Mouse (Mus musculus) heart, embryonic 16.5 days (tissue): Measurements from ENCODE around the gene Ankrd55. TPM values are rescaled to one million over a fixed set of nuclear protein-coding genes. Genes with fewer than 3 reads are reported as not detected.

Experiments
- ATAC-seq: fragments of 200-750 bp; cut with Nextera tagmentation; replicated peaks from 2 replicates; pipeline ENCODE4 v1.8.0; 2017; ENCODE audit warnings: moderate number of reproducible peaks; ENCODE audit not compliant: insufficient read depth, low FRiP score; ENCODE audit errors: extremely low read depth
- H3K27ac ChIP-seq: fragments of 300-500 bp; sonication (generic); 2 replicates; pipeline ENCODE4 v1.5.1; 2014; ENCODE audit warnings: mild to moderate bottlenecking, low read length, control low read depth, moderate library complexity
- H3K27me3 ChIP-seq: fragments of 300-500 bp; sonication (generic); 2 replicates; pipeline ENCODE4 v1.6.1; 2014; ENCODE audit warnings: low read length, mixed read lengths; ENCODE audit not compliant: control insufficient read depth, insufficient read depth
- H3K36me3 ChIP-seq: fragments of 300-500 bp; sonication (generic); 2 replicates; pipeline ENCODE4 v1.6.1; 2014; ENCODE audit not compliant: control insufficient read depth, insufficient read depth
- H3K4me1 ChIP-seq: fragments of 300-500 bp; sonication (generic); 2 replicates; pipeline ENCODE4 v1.6.1; 2014; ENCODE audit warnings: low read length, mixed read lengths; ENCODE audit not compliant: control insufficient read depth, insufficient read depth
- H3K4me2 ChIP-seq: fragments of 300-500 bp; sonication (generic); 2 replicates; pipeline ENCODE4 v1.6.1; 2014; ENCODE audit warnings: low read depth, mild to moderate bottlenecking, control low read depth, low read length
- H3K4me3 ChIP-seq: fragments of 300-500 bp; sonication (generic); 2 replicates; pipeline ENCODE4 v1.5.1; 2014; ENCODE audit warnings: mild to moderate bottlenecking, control low read depth, low read length
- H3K9ac ChIP-seq: fragments of 300-500 bp; sonication (generic); 2 replicates; pipeline ENCODE4 v1.6.1; 2014; ENCODE audit warnings: low read length, control low read depth
- H3K9me3 ChIP-seq: fragments of 300-500 bp; sonication (generic); replicated peaks from 2 replicates; pipeline ENCODE4 v1.6.1; 2016; ENCODE audit warnings: low read length; ENCODE audit not compliant: control insufficient read depth
- WGBS: fragments of 180-500 bp; shearing (Covaris S2); extraction: QIAGEN DNeasy Blood & Tissue Kit; methylation state at CpG from one replicate; pipeline ENCODE4 v1.1.7; 2014; 5-methylcytosine and 5-hydroxymethylcytosine counted together
- polyA plus RNA-seq: library from polyadenylated mRNA; unstranded; fragments of >200 nt; fragmentation: Nextera tagmentation; extraction: Ambion mirVana; gene quantifications from 2 replicates; pipeline ENCODE4 v1.2.1, GENCODE M21; 2015

The Ankrd55 gene
- polyA plus RNA-seq, 1 experiment from 2014 or later, result 0.32 TPM

GRCm38 (mm10) chr13:112371729-112372128 is 83.5 kb downstream of the Ankrd55 start:
- Histone ChIP-seq H3K36me3 (no peaks in the 10 kb centered on the region), H3K27me3 (no peaks in the 10 kb centered on the region), H3K4me3 (no peak overlapping the region), H3K27ac (no peak overlapping the region), H3K4me1 (peaks cover 4% of the 10 kb centered on the region), H3K9me3 (no peaks in the 10 kb centered on the region), H3K9ac (no peak overlapping the region), H3K4me2 (no peak overlapping the region)
- no peak for ATAC-seq
- 81% methylated on average over 4 of the region's 4 CpGs for WGBS

- ATAC-seq, result peak; percentile 58; the same call in 1 of the 2 replicates
- Histone ChIP-seq H3K27ac (no peak overlapping the region), H3K4me3 (no peak overlapping the region), H3K4me1 (peaks cover 4% of the 10 kb centered on the region), H3K36me3 (no peaks in the 10 kb centered on the region), H3K9ac (no peak overlapping the region), H3K27me3 (no peaks in the 10 kb centered on the region), H3K4me2 (no peak overlapping the region), H3K9me3 (no peaks in the 10 kb centered on the region)
- 38% methylated on average over 8 of the region's 8 CpGs for WGBS
Measured at GRCm38 (mm10) chr13:112375766-112376165, 87.5 kb downstream of the Ankrd55 start.

- Histone ChIP-seq H3K4me3 (no peak overlapping the region), H3K4me2 (no peak overlapping the region), H3K27ac (no peak overlapping the region), H3K9ac (no peak overlapping the region), H3K36me3 (no peaks in the 10 kb centered on the region), H3K27me3 (no peaks in the 10 kb centered on the region), H3K4me1 (peaks cover 15% of the 10 kb centered on the region), H3K9me3 (no peaks in the 10 kb centered on the region)
- 82% methylated on average over 9 of the region's 9 CpGs for WGBS
- no peak for ATAC-seq
Measured at GRCm38 (mm10) chr13:112378782-112379305, 90.6 kb downstream of the Ankrd55 start.

GRCm38 (mm10) chr13:112381476-112381875 is 93.2 kb downstream of the Ankrd55 start:
- Histone ChIP-seq H3K4me1 (peaks cover 15% of the 10 kb centered on the region), H3K4me3 (no peak overlapping the region), H3K27ac (no peak overlapping the region), H3K9me3 (no peaks in the 10 kb centered on the region), H3K27me3 (no peaks in the 10 kb centered on the region), H3K36me3 (no peaks in the 10 kb centered on the region), H3K9ac (no peak overlapping the region), H3K4me2 (no peak overlapping the region)
- no peak for ATAC-seq
- 75% methylated on average over 2 of the region's 2 CpGs for WGBS

- Histone ChIP-seq H3K4me1 (peaks cover 15% of the 10 kb centered on the region), H3K4me2 (no peak overlapping the region), H3K4me3 (no peak overlapping the region), H3K9ac (no peak overlapping the region), H3K9me3 (no peaks in the 10 kb centered on the region), H3K27ac (peak overlapping the region; percentile 37), H3K27me3 (no peaks in the 10 kb centered on the region), H3K36me3 (no peaks in the 10 kb centered on the region)
- 0 out of 2 replicates have a peak, but pooled peaks have one; percentile 6 for ATAC-seq
- 64% methylated on average over 4 of the region's 4 CpGs for WGBS
Measured at GRCm38 (mm10) chr13:112382457-112382856, 94.2 kb downstream of the Ankrd55 start.

GRCm38 (mm10) chr13:112382956-112383355 is 94.7 kb downstream of the Ankrd55 start:
- peak; percentile 60; the same call in 1 of the 2 replicates for ATAC-seq
- H3K4me3 ChIP-seq, result no peak overlapping the region
- peaks cover 15% of the 10 kb centered on the region for H3K4me1 ChIP-seq
- no peaks in the 10 kb centered on the region for H3K36me3 ChIP-seq
- no peak overlapping the region for H3K9ac ChIP-seq
- peak overlapping the region; percentile 40; the same call in 1 of the 2 replicates for H3K27ac ChIP-seq
- no peaks in the 10 kb centered on the region for H3K9me3 ChIP-seq
- H3K4me2 ChIP-seq, result no peak overlapping the region
- 41% methylated on average over 3 of the region's 3 CpGs for WGBS
- H3K27me3 ChIP-seq, result no peaks in the 10 kb centered on the region

GRCm38 (mm10) chr13:112383941-112384659 is 95.8 kb downstream of the Ankrd55 start:
- H3K9me3 ChIP-seq, result no peaks in the 10 kb centered on the region
- WGBS, result 64% methylated on average over 11 of the region's 11 CpGs
- no peak overlapping the region for H3K4me3 ChIP-seq
- no peak overlapping the region for H3K9ac ChIP-seq
- no peaks in the 10 kb centered on the region for H3K27me3 ChIP-seq
- H3K4me1 ChIP-seq, result peaks cover 15% of the 10 kb centered on the region
- no peaks in the 10 kb centered on the region for H3K36me3 ChIP-seq
- no peak for ATAC-seq
- H3K4me2 ChIP-seq, result no peak overlapping the region
- no peak overlapping the region for H3K27ac ChIP-seq

GRCm38 (mm10) chr13:112385040-112385439 is 96.8 kb downstream of the Ankrd55 start:
- H3K9me3 ChIP-seq, result no peaks in the 10 kb centered on the region
- WGBS, result 88% methylated on average over 9 of the region's 9 CpGs
- ATAC-seq, result no peak
- H3K27me3 ChIP-seq, result no peaks in the 10 kb centered on the region
- no peak overlapping the region for H3K4me3 ChIP-seq
- H3K36me3 ChIP-seq, result no peaks in the 10 kb centered on the region
- H3K27ac ChIP-seq, result no peak overlapping the region
- peaks cover 15% of the 10 kb centered on the region for H3K4me1 ChIP-seq
- H3K4me2 ChIP-seq, result no peak overlapping the region
- H3K9ac ChIP-seq, result no peak overlapping the region

- Histone ChIP-seq H3K9ac (no peak overlapping the region), H3K4me2 (no peak overlapping the region), H3K27ac (no peak overlapping the region), H3K4me3 (no peak overlapping the region), H3K27me3 (no peaks in the 10 kb centered on the region), H3K4me1 (peaks cover 15% of the 10 kb centered on the region), H3K9me3 (no peaks in the 10 kb centered on the region), H3K36me3 (no peaks in the 10 kb centered on the region)
- WGBS, result 55% methylated on average over 2 of the region's 2 CpGs
- no peak for ATAC-seq
Measured at GRCm38 (mm10) chr13:112386494-112387075, 98.3 kb downstream of the Ankrd55 start.
